Mouse (Mus musculus): Measurements from ENCODE around the gene Sgms1.

Sgms1 gene

GRCm38 (mm10) chr19:32389001-32389871, at the start of gene Sgms1:
Gene Sgms1 (minus strand): TSS chr19:32389714.
- DNase-seq (ENCODE audit: low read depth, low spot score): peak; percentile 84

GRCm38 (mm10) chr19:32425856-32426255, 36.3 kb upstream of the Sgms1 start:
- no peak for DNase-seq (ENCODE audit: low read depth, low spot score)

DNA sequence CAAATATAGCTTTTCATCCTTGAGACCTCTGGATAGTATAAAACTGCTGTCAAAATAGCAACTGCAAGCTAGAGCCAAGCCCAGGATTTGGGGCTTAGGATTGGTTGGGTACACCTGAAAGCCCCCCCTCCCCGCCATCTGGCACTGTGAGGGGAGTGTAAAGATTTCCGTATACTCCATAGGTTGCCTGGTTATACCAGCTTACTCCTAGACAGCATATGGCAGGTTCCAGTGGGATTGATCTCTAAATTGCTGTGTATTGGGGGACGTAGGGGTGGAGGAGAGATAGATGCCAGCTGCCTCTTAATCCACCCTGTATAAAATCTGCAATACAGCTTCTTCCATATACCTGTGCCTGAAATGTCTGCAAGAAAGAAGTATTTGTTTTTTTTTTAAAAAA, 35.2 kb upstream of the Sgms1 start:
- DNase-seq (ENCODE audit: low read depth, low spot score): peak; percentile 18

DNA sequence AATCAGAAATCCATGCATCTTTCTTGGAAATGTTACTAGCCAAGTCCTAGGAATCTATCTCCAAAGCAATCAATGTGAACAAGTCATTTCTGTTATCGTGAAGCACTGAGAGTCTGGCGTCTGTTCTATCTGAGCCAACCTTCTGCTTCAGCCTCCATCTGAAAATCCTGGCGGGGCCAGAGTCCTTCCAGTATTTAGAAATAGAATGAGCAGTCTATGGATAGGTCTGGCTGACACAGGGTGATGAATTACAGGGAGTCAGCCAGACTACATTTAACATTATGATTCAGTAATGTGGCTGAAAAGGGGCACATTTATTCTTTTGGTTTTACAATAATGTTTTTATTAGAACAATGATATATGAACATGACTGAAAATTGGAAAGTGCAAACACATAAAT, 29.6 kb upstream of the Sgms1 start:
- no peak for DNase-seq (ENCODE audit: low read depth, low spot score)

DNA sequence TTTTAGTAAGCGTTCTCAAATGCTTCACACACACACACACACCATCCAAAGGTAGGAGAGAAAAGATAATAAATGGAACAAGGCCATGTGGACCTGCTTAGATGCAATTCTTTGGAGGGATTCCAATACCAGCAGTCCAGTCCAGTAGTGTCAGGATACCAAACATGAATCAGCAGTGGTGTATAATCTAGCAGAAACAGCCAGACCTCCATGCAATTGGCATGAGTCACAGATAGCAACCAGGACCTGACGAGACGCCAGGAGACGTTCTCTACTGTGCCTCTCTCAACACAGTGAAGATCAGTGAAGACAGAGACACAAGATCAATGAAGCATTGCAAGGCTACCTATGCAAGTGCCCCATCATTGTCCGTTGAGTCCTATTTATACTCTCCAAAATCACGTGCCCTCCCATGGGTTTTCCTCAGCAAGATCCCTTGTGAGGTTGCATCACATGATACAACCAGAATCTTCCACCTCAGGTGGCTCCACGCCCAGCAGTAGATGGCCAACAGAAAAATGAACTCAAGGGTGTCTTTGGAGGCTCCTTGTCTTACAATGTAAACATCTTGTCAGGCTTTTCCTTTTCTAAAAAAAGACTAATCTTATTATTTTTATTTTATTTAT, 27.3 kb upstream of the Sgms1 start:
- no peak for DNase-seq (ENCODE audit: low read depth, low spot score)

- no peak for DNase-seq (ENCODE audit: low read depth, low spot score)
These were observed 20.3 kb upstream of the Sgms1 start for GRCm38 (mm10) chr19:32409603-32410360.

DNA sequence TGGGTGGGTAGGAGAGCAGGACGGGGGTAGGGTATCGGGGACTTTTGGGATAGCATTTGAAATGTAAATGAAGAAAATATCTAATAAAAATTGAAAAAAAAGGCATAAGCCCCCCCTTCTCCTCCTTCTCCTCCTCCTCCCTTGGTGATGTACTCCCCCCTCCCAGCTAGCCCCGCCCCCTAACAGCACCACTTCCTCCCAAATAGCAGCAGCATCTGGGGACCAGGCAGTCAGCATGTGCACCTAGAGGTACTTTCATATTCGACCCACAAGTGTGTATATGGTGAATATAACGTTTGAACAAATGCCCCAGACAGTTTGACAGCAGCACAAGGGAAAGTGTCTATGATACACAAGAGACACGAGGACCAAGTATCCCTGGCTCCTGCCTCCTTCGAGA, 17.2 kb upstream of the Sgms1 start:
- no peak for DNase-seq (ENCODE audit: low read depth, low spot score)

DNA sequence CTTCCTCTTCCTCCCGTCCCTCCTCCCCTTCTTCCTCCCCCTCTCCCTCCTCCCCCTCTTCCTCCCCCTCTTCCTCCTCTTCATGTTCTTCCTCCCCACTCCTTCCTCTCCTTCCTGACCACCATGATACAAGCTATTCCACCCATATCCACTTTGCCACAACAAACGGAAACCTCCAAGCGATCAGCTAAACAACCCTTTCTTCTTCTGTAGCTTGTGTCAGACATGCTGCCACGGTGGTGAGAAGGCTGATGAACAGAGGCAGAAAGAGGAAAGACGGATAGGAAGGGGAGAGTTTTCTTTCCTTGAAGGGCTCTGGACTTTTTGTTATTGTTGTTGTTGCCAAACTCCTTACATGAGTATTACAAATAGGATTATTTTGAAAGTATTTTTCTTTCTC, 14.9 kb upstream of the Sgms1 start:
- no peak for DNase-seq (ENCODE audit: low read depth, low spot score)

DNA sequence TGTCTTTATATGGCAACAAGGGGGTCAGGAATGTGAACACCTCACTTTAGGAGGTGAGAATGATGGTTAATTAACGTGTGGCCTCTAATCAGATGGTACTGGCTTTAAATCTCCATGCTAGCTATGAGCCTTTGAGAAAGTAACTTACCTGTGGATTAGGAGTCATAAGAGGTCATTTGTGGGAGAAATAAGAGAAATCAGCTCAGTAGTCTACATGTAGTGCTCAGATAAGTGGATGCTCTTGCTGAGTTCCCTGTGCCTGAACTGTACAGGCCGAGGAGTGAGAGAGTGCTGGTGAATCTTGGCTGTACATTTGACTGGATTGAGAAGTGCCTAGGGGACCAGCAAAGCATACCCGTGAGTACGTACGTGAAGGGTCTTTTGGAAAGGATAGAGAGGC, 14.3 kb upstream of the Sgms1 start:
- no peak for DNase-seq (ENCODE audit: low read depth, low spot score)

GRCm38 (mm10) chr19:32398491-32398890, 9.0 kb upstream of the Sgms1 start:
- DNase-seq (ENCODE audit: low read depth, low spot score): no peak

DNA sequence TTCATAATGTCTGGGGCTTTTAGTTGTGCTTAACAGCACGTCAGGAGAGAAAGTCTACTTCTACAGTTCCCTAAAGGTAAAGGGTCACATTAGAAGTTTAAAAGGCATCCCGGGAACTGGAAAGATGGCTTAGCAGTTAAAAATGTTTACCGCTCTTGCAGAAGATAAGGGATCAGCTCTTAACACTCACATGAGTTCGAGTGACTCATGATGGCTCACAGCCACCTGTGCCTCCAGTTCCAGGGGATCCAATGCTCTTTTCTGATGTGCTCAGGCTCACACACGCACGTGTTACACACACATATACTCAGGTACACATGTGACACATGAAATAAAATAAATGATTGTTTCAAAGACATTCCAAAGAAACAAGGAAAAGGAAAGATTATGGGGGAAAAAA, 6.8 kb upstream of the Sgms1 start:
- no peak for DNase-seq (ENCODE audit: low read depth, low spot score)

DNA sequence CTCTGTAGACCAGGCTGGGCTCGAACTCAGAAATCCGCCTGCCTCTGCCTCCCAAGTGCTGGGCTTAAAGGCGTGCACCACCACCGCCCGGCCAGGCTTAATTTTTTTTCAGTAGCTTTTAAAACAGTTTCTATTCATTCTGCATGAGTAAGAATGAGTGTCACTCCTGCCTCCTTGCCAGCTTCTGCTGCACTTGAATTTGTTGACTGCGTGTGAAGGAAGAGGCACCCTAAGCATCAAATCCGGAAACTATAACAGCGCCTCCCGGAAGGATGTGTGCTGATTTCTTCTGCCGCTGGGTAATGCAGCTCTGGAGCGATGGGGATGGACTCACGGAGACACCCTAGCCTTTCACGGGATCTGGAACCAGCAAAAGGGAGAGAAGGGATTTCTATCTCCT, 5.3 kb upstream of the Sgms1 start:
- no peak for DNase-seq (ENCODE audit: low read depth, low spot score)

GRCm38 (mm10) chr19:32393758-32394450, 4.4 kb upstream of the Sgms1 start:
- DNase-seq (ENCODE audit: low read depth, low spot score): no peak

- DNase-seq (ENCODE audit: low read depth, low spot score): no peak
These were observed 3.7 kb upstream of the Sgms1 start for GRCm38 (mm10) chr19:32393092-32393745.

DNA sequence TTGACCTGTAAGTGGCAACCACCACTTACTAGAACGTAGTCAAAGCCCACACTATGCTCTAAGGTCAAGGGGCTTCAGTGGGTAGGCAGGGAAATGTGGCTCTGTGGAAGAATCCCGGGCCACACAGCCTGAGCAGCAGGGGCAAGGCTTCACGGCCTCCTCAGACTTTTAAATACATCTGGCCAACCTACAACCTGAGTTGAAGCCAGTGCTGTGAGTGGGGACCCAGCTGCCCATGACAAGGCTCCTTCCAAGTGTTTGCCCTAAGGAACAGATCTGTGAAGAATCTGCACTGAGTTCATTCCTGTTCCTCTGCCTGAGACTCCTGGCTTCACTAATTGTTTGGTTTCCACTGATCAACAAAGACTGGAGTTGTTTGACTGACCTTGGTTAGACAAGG, 1.9 kb upstream of the Sgms1 start:
- no peak for DNase-seq (ENCODE audit: low read depth, low spot score)

GRCm38 (mm10) chr19:32390116-32390515, 602 bp upstream of the Sgms1 start:
- DNase-seq (ENCODE audit: low read depth, low spot score): no peak

DNA sequence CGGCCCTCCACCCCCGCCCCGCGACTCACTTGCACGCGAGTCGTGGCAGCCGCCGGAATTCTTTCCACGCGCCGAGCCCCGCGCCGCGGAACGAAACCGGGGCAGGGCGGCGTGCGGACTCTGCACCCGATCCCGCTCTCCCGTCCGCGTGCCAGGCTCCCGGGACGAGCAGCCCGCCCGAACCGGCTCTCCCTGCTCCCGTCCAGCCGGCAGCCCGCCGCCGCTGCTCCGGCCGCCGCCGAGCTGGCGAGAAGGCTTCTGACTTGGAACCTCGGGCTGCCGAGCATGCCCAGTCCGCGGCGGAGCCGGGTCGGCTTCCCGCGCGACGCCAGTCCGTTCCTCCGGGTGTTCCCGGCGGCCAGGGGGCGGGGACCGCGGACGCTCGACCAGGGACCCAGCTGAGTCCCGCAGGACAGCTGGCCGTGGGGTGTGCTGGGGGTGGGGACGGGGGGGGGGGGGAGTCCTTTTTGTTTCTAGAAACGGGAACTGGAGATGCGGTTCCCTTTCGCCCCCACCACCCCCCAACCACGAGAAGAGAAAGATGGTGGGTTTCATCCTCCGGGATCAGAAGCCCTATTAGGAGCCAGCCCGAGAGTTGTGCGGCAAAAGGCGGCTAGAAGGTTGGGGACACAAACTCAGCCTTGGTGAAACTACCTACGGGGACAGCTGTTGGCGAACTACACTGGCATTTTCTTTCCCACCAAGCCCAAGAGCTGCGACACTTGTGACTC, 1.2 kb downstream of the Sgms1 start:
- DNase-seq (ENCODE audit: low read depth, low spot score): peak; percentile 79

- DNase-seq (ENCODE audit: low read depth, low spot score): no peak
These were observed 1.9 kb downstream of the Sgms1 start for GRCm38 (mm10) chr19:32387403-32388190.

- DNase-seq (ENCODE audit: low read depth, low spot score): no peak
These were observed 2.7 kb downstream of the Sgms1 start for GRCm38 (mm10) chr19:32386556-32387402.
